Mouse (Mus musculus) heart, adult 11 months (tissue): ENCODE measurements around the gene Kdm5b.

ENCODE experiments used
- DNase-seq: peaks from one replicate; pipeline ENCODE4 v3.0.0; 2022

Gene Kdm5b

DNA sequence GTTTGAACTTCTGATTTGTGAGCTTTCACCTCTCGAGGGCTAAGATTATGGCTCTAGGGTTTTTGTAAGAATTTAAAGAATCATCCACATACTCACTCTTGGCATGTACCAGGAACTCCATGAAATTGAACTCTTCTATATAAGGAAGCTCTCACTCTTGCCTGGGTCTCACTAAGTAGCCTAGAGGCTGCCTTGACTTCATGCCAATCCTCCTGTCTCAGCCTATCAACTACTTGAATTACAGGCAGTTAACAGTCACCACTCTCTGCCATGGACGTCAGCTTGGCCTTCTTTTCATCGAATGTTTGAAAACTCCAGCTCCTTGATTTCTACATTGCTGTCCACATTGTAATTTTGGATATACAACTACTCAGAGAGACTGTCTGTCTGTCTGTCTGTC lies 7.6 kb upstream of the Kdm5b start:
- DNase-seq, result no peak

DNA sequence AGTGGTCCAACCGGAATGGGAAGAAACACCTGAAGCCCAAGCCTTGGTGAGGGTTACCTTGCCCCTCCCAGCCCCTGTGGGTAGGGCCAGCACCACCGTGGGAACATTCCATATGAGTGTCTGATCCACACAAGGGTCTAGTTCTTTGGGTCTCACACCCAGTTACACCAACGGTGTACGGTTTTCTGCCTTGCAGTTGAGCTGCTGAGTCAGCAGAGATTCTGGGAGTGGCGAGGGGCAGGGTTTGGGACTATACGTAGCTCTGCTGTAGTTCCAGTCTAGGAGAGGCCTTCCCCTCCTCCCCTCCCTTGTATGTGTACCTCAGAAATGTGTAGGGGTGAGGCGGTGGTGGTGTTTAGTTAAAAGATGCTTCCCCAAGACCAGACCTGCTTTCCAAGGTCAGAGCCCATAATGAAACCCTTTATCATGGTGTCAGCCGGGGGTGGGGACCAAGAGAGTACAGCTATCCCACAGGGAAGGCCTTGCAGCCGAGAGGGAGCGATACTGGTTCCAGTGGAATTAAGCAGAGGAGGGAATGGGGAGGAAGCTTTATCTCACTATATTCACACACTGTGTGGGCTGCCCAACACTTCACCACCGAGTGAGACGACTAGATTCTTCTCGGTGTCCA lies 4.6 kb upstream of the Kdm5b start:
- peak; percentile 87 for DNase-seq

DNA sequence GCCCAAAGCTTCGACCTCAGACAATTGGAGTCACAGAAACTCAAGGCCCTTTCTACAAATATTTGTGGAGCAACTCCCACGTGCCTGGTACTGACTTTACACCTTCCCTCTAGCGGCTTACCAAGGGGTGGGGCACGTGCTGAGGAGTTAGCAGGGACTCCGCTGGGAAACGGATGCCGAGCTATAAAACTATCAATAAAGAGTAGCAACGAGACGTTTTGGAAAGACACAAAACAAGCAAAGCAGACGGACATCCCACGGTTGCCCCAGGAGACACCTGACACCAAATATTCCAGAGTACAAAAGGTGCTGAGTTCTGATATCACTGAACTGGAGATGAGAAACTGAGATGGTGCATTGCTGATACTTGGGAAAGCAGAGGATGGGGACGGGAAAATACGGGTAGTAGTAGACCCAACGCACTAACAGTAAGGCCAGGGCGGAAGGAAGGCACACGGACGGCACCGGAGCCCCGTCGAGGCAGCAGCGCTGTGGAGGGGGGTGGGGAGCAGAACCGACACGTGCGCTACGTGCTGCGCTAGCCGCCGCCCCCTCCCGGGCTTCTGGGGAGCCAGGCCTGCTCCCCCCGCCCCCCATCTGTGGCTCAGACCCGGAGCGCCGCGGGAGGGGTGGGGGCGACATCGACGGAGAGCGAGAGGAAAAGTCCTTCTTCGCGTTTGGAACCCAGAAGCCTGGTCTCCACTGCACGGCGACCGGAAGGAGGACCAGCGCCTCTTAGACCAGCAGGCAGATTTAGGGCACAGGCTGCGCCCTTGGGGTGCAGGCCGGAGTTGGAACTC lies 3.9 kb upstream of the Kdm5b start:
- DNase-seq, result peak; percentile 86

DNA sequence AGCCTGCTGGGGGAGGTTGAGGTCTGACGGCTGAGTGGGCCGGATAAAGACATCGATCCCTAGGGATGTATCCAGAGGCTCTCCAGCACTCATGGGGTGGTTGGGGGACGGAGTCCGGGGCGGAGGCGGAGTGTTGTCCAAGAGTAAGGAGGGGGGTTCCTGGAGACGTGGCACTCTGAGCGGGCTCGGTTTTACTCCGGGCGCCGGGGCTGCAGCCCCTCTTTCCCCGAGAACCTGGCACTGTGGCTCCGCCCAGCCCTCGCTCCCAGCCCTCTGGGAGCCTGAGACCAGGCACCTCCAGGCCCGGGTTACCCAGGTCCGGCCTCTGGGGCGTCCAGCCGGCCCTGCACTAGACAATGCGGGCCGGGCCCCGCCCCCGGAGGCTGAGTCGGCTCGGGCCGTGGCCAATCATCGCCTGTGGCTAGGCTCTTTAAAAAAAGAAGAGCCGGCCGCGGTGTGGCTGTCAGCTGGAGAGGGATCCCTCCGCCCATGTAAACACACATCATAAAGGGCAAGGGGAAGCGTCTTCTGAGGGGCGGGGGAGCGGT lies 3.2 kb upstream of the Kdm5b start:
- DNase-seq, result peak; percentile 100

DNA sequence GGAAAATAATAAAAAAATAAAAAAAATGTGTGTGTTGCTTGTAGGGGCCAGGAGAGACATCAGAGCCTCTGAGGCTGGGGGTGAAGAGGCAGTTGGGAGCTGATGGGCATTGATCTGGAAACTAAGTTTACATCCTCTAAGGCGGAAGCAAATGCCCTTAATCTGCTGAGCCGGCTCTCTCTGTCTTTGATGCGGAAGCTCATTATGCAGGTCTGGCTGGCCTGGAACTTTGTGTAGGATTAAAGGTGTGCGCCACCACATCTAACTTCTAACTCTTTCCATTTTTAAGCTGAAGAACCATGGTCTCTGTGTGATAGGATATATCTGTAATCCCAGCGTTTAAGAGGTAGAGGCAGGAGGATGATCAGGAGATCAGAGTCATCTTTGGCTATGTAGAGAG lies 1.5 kb upstream of the Kdm5b start:
- DNase-seq, result peak; percentile 79

DNA sequence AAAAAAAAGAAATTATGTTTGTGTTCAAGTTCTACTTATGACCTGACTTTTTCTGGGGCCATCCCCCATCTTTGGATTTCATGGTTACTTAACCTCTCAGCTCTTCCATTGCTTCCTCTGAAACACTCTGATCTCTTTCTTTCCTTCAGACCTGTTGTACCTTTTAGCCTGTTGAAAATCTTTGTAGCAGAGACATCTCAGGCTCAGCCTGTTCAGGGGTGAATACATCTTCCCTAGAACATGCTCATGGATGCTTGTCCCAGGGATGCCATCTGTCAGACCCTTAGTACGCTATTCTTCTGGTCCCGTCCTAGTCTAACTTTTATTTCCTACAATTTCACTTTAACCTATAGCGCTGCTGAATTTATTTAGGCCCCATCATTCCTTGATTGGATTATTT lies 745 bp upstream of the Kdm5b start:
- peak; percentile 55 for DNase-seq

DNA sequence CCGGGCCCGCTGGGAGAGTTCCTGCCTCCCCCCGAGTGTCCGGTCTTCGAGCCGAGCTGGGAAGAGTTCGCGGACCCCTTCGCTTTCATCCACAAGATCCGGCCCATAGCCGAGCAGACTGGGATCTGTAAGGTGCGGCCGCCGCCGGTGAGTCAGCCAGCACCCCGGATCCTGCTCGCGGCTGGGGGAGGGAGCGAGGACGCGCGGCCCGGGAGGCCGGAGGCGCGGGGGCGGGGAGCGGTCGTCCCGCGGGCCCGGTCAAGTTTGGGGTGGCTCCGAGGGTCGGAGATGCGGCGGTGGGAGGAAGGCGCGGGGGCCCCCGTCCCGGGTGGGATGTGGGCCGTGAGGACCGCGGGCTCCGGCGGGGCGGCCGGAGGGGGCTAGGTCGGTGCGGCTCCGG lies 425 bp downstream of the Kdm5b start:
- no peak for DNase-seq

DNA sequence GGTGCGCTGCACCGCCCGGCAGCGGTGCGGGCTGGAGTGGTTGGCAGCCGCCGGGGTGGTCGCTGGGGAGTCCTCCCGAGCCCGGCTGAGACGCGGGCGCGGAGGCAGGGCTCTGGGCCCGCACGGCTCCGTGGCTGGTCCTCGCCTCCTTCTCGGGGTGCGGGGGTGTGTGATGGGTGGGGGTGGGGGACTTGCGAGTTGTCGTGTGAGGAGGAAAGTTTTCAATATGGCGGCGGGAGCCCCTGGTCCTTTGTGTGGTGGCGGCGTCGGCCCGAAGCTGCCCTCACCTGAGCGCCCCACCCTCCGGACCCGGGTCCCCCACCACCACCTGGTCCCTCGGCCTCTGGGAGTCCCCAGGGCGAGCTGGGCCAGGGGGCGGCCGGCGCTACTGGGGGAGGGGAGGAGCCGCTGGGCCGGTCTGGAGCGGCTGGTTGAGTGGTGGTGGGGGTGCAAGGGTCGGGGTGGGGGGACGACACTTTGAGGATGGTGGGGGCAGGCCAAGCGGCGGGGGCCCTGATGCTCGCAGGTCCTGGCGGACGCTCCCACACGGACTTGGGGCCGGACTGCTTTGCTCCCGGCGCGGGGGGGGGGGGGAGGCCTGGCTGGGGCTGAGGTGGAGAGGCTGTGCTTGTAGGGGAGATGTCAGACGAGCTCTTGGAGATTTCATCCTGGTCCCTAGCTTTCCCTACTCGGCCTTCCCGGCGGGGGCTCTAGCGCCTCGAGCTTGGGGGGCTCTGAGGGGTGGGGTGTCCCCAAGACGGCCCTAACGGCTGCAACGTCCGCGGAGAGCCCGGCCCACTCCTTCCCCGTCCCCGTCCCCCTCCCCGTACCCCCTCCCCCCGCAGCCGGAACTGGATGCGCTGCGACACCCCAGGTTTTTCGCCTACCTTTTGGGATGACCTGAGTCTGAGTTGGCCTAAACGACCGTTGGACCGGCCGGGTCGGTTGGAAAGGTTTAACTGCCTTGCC lies 1.1 kb downstream of the Kdm5b start:
- DNase-seq, result peak; percentile 95

DNA sequence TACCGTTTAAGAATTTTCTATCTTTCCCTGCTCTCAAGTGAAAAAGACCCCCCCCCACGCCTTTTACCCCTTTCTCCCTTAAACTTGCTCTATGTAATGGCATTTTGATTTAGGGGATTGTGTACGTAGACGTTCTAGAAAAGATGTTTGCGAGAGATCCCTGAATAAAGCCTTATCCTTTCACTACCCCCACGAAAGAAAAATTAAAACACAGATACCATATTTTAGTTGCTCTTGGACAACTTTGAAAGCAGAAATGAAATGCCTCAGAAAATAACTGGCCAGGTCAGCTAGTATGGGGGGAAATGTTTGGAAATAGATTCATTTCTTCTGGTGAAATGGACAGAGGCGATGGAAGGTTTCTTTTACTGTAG lies 1.8 kb downstream of the Kdm5b start:
- no peak for DNase-seq

DNA sequence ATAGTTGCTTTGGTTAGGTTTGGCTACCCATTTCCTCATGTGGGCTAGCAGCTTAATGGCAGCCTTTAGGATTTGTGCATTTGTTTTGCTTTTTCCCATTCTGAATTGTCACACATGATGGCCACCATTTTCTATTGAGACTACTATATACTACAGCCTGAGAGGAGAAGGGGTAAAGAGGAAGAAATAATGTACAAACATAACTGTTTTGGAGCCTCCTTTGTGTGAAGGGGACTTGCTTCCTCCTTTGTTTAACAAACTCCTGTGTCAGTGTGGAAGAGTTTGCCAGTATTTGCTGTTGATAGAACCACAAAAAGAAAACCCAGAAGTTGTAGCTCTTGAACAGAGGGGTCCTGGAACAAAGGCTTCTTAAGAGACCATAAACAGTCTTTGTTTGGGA lies 2.5 kb downstream of the Kdm5b start:
- DNase-seq, result no peak

DNA sequence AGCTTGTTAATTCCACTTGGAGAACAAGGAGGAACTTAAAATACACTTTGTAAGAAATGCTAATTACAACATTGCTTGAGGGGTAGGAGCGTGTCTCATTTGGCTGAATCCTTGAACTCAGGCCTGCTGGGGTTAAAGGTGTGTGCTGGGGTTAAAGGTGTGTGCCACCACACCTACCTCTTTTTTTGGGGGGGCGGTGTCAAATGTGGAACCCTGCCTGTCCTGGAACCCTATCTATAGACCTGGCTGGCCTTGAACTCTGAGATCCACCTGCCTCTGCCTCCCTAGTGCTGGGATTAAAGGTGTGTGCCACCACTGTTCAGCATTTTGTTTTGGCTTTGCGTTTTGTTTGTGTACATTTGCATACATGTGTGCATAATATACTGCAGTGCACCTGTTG lies 3.8 kb downstream of the Kdm5b start:
- peak; percentile 80 for DNase-seq

DNA sequence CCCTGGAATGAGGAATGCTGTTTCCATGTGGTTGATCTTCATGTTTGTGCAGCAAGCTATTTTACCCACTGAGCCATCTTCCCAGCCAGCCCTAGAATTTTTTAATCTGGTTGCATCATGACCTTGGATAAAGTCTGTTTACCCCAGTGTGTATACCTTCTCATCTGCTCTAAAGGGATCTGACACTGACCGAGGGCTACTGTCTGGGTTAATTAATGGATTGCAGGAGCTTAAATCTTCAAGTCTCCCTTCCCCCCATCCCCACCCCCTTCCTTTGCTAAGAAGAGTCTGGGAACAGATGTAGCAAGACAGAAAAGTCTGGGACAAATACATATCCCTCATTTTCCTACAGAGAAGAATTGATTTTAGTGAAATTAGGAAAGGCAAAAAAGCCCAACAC lies 7.5 kb downstream of the Kdm5b start:
- DNase-seq, result peak; percentile 52

DNA sequence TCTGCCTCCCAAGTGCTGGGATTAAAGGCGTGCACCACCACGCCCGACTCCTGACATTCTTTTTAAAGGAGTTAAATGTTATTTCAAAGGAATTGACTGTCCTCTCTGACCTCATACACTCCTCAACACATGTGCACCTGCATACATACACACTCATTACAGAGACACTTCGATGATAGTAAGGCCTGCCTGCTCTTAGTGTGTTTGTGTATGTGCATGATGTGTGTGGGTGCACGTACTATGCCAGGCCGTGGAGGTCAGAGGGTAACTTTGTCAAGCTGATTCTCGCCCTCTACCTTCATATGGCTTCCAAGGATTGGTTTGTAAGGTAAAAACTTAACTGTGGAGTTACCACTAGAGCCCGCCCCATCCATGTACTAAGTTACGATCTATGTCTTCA lies 10.2 kb downstream of the Kdm5b start:
- peak; percentile 51 for DNase-seq

DNA sequence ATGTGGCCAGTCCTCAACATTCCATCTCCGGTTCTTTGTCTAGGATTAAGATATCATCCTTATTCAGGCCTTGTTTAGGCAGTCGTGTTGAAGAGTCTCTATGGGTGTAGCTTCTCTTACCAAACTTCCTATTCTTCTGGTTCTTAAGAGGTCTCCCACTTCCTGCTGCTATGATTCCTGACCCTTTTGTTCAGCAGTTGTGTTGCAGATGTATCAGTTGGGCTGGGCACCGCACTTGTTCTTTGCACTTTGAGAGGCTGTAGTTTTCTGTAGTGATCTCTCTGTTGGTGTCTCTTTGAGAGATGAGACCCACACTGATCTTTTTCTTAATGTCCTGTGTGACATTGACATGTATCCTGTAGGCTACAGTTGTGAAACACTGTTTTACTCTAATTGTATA lies 10.7 kb downstream of the Kdm5b start:
- peak; percentile 76 for DNase-seq

DNA sequence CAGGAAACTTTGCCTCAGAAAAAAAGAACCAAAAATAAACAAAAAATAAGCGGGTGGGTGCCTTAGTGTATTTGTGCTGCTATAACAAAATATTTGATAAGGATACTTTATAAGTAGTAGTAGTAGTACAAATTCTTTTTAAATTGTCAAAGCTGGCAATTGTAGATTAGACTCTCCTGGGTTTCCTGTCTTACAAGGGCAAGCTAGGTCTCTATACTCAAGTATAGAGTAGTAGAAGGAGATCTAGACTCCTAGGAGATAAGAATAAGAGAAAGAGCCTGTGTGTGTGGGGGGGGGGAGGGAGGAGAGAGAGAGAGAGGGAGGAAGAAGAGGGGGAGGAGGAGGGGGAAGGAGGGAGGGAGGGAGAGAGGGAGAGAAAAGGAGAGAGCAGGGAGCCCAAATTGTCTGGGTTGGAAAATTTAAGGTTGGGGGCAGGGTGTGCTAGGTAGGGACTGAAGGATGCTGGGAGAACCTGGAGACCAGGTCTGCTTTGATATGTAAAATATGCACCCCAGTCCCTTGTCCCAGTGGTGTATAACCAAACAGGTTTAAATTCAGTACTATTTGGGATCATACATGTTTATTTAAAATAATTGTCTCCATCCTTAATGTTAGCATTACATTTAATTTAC lies 13.4 kb downstream of the Kdm5b start:
- peak; percentile 72 for DNase-seq

DNA sequence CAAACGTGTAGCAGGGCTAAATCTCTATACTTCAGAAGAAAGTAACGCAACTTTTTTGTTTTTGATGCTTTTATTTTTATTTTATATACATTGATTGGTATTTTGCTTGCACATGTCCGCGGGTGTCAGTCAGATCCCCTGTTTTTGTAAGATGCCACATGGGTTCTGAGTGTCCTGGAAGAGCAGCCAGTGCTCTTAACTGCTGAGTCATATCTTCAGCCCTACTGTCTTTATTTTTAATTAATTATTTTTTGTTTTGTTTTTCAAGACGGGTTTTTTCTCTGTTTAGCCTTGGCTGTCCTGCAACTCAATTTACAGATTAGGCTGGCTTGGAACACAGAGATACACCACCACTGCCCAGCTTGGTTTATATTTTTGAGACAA lies 14.0 kb downstream of the Kdm5b start:
- peak; percentile 33 for DNase-seq

DNA sequence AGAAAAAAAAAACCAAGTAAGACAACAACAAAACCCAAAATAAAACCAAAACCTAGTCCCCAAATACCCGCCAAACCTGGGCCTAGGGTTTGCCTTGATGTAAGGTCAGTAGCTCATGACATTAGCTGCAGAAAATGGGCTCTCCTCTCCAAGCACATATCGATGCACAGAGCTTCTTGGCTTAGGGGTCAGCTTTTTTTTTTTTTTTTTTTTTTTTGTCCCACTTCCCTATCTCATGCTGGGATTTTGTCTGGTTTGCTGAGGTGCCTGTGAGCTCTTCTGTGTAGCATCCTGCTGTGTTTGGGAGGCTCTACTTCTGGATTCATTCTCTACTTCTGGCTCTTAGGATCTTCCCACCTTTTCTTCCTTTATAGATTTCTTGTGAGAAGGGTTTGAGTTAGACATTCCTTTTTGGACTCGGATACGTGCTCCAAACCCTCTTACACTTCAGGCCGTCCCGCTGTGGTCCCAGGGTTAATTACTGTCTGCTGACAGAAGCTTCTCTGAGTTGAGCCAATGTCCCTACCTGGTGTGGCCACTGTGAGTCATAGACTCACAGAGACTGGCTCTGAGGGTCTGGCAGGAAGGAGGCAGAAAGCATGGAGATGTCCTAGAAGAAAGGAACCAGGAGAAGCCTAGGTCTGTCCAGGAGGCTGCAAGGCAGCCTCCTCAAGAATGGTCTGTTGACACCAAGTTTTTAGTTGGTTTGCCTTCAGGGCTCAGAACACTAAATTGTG lies 17.6 kb downstream of the Kdm5b start:
- peak; percentile 66 for DNase-seq

DNA sequence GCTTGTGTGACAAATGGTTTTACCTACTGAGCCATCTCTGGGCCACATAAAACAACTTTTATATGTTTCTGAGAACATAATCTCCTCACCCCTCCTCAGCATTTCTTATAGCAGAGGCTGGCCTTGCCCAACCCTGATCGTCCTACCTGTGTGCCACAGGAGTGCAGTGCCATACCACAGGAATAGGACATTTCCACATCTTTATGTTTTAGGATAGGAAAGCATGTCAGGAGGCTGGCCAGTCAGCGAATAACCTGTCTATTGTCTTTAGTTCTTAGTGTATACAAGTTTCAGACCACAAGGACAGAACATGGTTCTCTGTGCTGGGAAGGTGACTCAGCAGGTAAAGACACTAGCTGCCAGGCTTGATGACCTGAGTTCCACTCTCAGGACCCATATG lies 20.8 kb downstream of the Kdm5b start:
- DNase-seq, result peak; percentile 79

DNA sequence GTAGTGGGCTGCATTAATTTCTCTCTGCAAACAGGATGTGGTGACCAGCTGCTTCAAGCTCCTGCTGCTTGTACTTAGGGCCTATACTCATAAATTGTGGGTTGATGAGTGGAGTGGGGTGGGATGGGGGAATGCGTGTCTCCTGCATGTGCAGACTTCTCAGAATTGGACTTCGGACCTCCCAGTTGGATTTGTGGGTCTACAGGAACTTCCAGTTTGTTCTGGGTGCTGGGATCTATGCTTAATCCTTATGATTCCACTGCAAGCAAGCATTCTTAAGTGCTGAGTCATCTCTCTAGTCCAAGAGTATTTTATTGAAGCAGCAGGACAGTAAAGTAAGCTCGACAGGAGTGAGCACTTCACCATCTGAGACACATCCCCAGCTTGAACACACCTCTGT lies 23.6 kb downstream of the Kdm5b start:
- peak; percentile 71 for DNase-seq

DNA sequence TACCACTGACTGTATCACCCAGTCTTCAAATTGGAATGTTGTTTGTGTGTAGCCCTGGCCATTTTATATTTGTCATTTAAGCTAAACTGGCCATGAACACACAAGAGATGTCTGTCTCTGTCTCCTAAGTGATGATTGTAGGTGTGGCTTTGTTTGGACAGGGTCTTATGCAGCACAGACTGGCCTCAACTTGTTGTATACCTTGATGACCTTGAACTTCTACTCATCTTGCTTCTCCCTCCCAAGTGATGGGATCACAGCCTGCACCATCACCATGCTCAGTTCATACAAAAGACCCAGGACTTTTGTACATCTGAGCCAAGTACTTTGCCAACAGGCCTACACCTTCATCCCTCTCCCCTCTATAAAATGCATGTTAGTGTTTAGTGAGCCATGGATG lies 29.7 kb downstream of the Kdm5b start:
- peak; percentile 73 for DNase-seq

DNA sequence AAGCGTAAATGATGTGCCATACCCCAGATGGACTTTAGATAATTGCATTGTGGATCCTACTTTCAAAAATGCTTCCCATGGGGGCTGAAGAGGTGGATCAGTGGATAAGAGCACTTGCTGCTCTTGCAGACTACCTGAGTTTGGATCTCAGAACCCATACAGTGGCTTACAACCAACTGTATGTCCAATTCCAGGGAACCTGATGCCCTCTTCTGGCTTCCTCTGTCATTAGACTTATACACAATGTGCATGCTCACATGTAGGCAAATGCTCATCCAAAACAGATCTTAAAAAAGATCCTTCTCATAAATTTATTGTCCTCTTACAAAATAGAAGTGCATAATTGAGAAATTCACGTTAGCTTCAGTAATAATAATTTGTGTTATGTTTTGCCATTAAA lies 31.8 kb downstream of the Kdm5b start:
- no peak for DNase-seq
